8 mouse cellular contexts compared by ENCODE assay signal in the genomic region with DNA sequence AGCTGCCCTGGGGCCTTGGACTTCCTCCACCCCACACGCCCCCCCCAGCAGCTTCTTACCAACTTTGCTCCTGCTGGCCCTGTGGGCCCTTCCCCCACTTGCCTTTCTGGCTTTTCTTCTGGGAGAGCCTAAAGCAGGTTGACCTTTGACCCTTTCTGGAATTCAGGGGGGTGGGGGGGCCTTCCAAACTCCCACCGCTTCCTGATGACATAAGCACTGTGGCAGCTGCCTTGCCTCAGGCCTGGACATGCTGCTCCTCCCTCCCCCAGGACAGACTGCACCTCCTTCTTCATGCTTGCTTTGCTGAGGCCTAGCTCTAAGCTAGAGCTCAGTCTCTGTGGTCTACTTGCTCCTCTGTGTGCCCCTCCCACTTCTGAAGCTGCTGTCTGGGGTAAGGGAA. TPM values are rescaled to one million over a fixed set of nuclear protein-coding genes. Genes with fewer than 3 reads are reported as not detected.
DNase-seq lines count a peak whose midpoint lies in the region; ATAC-seq lines count a peak whose summit lies in the region.

No protein-coding gene starts in this region.

- H3K4me3 ChIP-seq in midbrain, embryonic 11.5 days (ENCODE audit: low read depth, low read length) = no peak overlapping the region
- H3K4me3 ChIP-seq in midbrain, embryonic 16.5 days (ENCODE audit: low read depth, low read length) = no peak overlapping the region
- no peak overlapping the region; the same call in 1 of the 2 replicates for H3K4me3 ChIP-seq in embryonic facial prominence, embryonic 15.5 days (replicated peaks)
- H3K4me3 ChIP-seq in kidney, embryonic 14.5 days (ENCODE audit: low read length) = no peak overlapping the region

- H3K4me2 ChIP-seq in midbrain, embryonic 11.5 days = no peak overlapping the region
- H3K4me2 ChIP-seq in midbrain, embryonic 16.5 days (ENCODE audit: low read length) = no peak overlapping the region
- no peak overlapping the region for H3K4me2 ChIP-seq in embryonic facial prominence, embryonic 15.5 days (replicated peaks)
- H3K4me2 ChIP-seq in kidney, embryonic 14.5 days (replicated peaks; ENCODE audit: low read depth, low read length) = peak overlapping the region; percentile 21

- ATAC-seq in midbrain, embryonic 11.5 days (ENCODE audit: low FRiP score) = no peak
- ATAC-seq in midbrain, embryonic 16.5 days = no peak
- no peak for ATAC-seq in embryonic facial prominence, embryonic 15.5 days (ENCODE audit: insufficient number of reproducible peaks, low FRiP score, low TSS enrichment, low read depth)
- ATAC-seq in kidney, embryonic 14.5 days (ENCODE audit: low FRiP score, low TSS enrichment) = peak; percentile 76

- WGBS in midbrain, embryonic 11.5 days = 12% methylated on average over 2 of the region's 2 CpGs
- 34% methylated on average over 2 of the region's 2 CpGs for WGBS in midbrain, embryonic 16.5 days
- 30% methylated on average over 2 of the region's 2 CpGs for WGBS in embryonic facial prominence, embryonic 15.5 days
- 46% methylated on average over 2 of the region's 2 CpGs for WGBS in kidney, embryonic 14.5 days

- no peaks in the 10 kb centered on the region for H3K27me3 ChIP-seq in midbrain, embryonic 11.5 days (ENCODE audit: control insufficient read depth, insufficient read depth, low read length)
- H3K27me3 ChIP-seq in midbrain, embryonic 16.5 days (ENCODE audit: control insufficient read depth, insufficient read depth, low read depth, low read length) = no peaks in the 10 kb centered on the region
- no peaks in the 10 kb centered on the region for H3K27me3 ChIP-seq in embryonic facial prominence, embryonic 15.5 days
- H3K27me3 ChIP-seq in kidney, embryonic 14.5 days (ENCODE audit: control insufficient read depth, insufficient read depth, low read length) = no peaks in the 10 kb centered on the region

- H3K9me3 ChIP-seq in midbrain, embryonic 11.5 days (ENCODE audit: control insufficient read depth, low read length) = no peaks in the 10 kb centered on the region; the same call in 1 of the 2 replicates
- no peaks in the 10 kb centered on the region for H3K9me3 ChIP-seq in midbrain, embryonic 16.5 days (replicated peaks; ENCODE audit: control insufficient read depth, low read length, poor library complexity, severe bottlenecking)
- peaks cover 5% of the 10 kb centered on the region; the same call in 1 of the 2 replicates for H3K9me3 ChIP-seq in embryonic facial prominence, embryonic 15.5 days (replicated peaks)
- peaks cover 4% of the 10 kb centered on the region; the same call in 1 of the 2 replicates for H3K9me3 ChIP-seq in kidney, embryonic 14.5 days (ENCODE audit: control insufficient read depth, low read length)

- peak overlapping the region; percentile 36; the same call in 1 of the 2 replicates for H3K27ac ChIP-seq in midbrain, embryonic 11.5 days (ENCODE audit: low read depth, low read length)
- no peak overlapping the region for H3K27ac ChIP-seq in midbrain, embryonic 16.5 days (ENCODE audit: low read length)
- peak overlapping the region; percentile 73 for H3K27ac ChIP-seq in embryonic facial prominence, embryonic 15.5 days (replicated peaks)
- peak overlapping the region; percentile 100 for H3K27ac ChIP-seq in kidney, embryonic 14.5 days (ENCODE audit: low read depth, low read length)

- DNase-seq in midbrain, embryonic 11.5 days (ENCODE audit: low spot score, missing footprints) = no peak
- DNase-seq in neural tube, embryonic 10.5 days (ENCODE audit: extremely low spot score, low spot score) = peak; percentile 73
- DNase-seq in cerebellum, postnatal 36 days = no peak
- no peak for DNase-seq in frontal cortex, adult 2 months (ENCODE audit: extremely low spot score in 1 of 2, low spot score in 1 of 2)
- no peak for DNase-seq in cerebellum, postnatal 25 days

- peak overlapping the region; percentile 30 for H3K9ac ChIP-seq in midbrain, embryonic 11.5 days (ENCODE audit: low read length)
- H3K9ac ChIP-seq in midbrain, embryonic 16.5 days (ENCODE audit: low read depth, low read length) = no peak overlapping the region
- H3K9ac ChIP-seq in embryonic facial prominence, embryonic 15.5 days = peak overlapping the region; percentile 23; the same call in 1 of the 2 replicates
- peak overlapping the region; percentile 42 for H3K9ac ChIP-seq in kidney, embryonic 14.5 days (ENCODE audit: low read depth, low read length)

- peaks cover 49% of the 10 kb centered on the region for H3K4me1 ChIP-seq in midbrain, embryonic 11.5 days (ENCODE audit: control insufficient read depth, insufficient read depth, low read length)
- H3K4me1 ChIP-seq in midbrain, embryonic 16.5 days (ENCODE audit: control insufficient read depth, insufficient read depth, low read length) = peaks cover 31% of the 10 kb centered on the region
- H3K4me1 ChIP-seq in embryonic facial prominence, embryonic 15.5 days = peaks cover 58% of the 10 kb centered on the region
- peaks cover 54% of the 10 kb centered on the region for H3K4me1 ChIP-seq in kidney, embryonic 14.5 days (ENCODE audit: control insufficient read depth, insufficient read depth, low read length)

- H3K36me3 ChIP-seq in midbrain, embryonic 11.5 days (ENCODE audit: control insufficient read depth, insufficient read depth, low read length) = peaks cover 14% of the 10 kb centered on the region
- peaks cover 4% of the 10 kb centered on the region for H3K36me3 ChIP-seq in midbrain, embryonic 16.5 days (ENCODE audit: control insufficient read depth, insufficient read depth, low read length)
- H3K36me3 ChIP-seq in embryonic facial prominence, embryonic 15.5 days = peaks cover 37% of the 10 kb centered on the region
- H3K36me3 ChIP-seq in kidney, embryonic 14.5 days (ENCODE audit: control insufficient read depth, insufficient read depth, low read length) = peaks cover 57% of the 10 kb centered on the region

RNA-seq across cellular contexts. Expression of gene Ier5l, which starts 28.7 kb away (rescaled TPM):
- 4.9 and 5.0 TPM in 2 replicates for polyA plus RNA-seq in midbrain, embryonic 11.5 days (2014; fragmentation: Nextera tagmentation; extraction: Ambion mirVana)
- polyA plus RNA-seq in midbrain, embryonic 16.5 days (2015; fragmentation: Nextera tagmentation; extraction: Ambion mirVana) = 2.0 TPM in 2 replicates
- polyA plus RNA-seq in embryonic facial prominence, embryonic 15.5 days (2015; fragmentation: Nextera tagmentation; extraction: Ambion mirVana) = 2.2 and 3.0 TPM in 2 replicates
- 5.5 and 7.2 TPM in 2 replicates for polyA plus RNA-seq in kidney, embryonic 14.5 days (2014; fragmentation: Nextera tagmentation; extraction: Ambion mirVana)
- 14.6 and 17.6 TPM in 2 replicates for polyA plus RNA-seq in frontal cortex, adult 2 months (2012; rRNA removed)

RNA-seq across cellular contexts. Expression of gene Ptpa, which starts 29.5 kb away (rescaled TPM):
- polyA plus RNA-seq in midbrain, embryonic 11.5 days (2014; fragmentation: Nextera tagmentation; extraction: Ambion mirVana) = 50.7 and 54.3 TPM in 2 replicates
- polyA plus RNA-seq in midbrain, embryonic 16.5 days (2015; fragmentation: Nextera tagmentation; extraction: Ambion mirVana) = 146 and 156 TPM in 2 replicates
- 146 and 154 TPM in 2 replicates for polyA plus RNA-seq in embryonic facial prominence, embryonic 15.5 days (2015; fragmentation: Nextera tagmentation; extraction: Ambion mirVana)
- 92.3 and 96.0 TPM in 2 replicates for polyA plus RNA-seq in kidney, embryonic 14.5 days (2014; fragmentation: Nextera tagmentation; extraction: Ambion mirVana)
- polyA plus RNA-seq in frontal cortex, adult 2 months (2012; rRNA removed) = 155 and 161 TPM in 2 replicates

RNA-seq across cellular contexts. Expression of gene Crat, which starts 29.7 kb away (rescaled TPM):
- polyA plus RNA-seq in midbrain, embryonic 11.5 days (2014; fragmentation: Nextera tagmentation; extraction: Ambion mirVana) = 23.7 and 24.2 TPM in 2 replicates
- 23.6 and 26.0 TPM in 2 replicates for polyA plus RNA-seq in midbrain, embryonic 16.5 days (2015; fragmentation: Nextera tagmentation; extraction: Ambion mirVana)
- polyA plus RNA-seq in embryonic facial prominence, embryonic 15.5 days (2015; fragmentation: Nextera tagmentation; extraction: Ambion mirVana) = 29.4 and 32.1 TPM in 2 replicates
- 21.4 and 30.6 TPM in 2 replicates for polyA plus RNA-seq in kidney, embryonic 14.5 days (2014; fragmentation: Nextera tagmentation; extraction: Ambion mirVana)
- 46.7 and 53.1 TPM in 2 replicates for polyA plus RNA-seq in frontal cortex, adult 2 months (2012; rRNA removed)

RNA-seq across cellular contexts. Expression of gene Dolpp1, which starts 53.3 kb away (rescaled TPM):
- polyA plus RNA-seq in midbrain, embryonic 11.5 days (2014; fragmentation: Nextera tagmentation; extraction: Ambion mirVana) = 41.1 and 45.8 TPM in 2 replicates
- polyA plus RNA-seq in midbrain, embryonic 16.5 days (2015; fragmentation: Nextera tagmentation; extraction: Ambion mirVana) = 63.6 and 67.8 TPM in 2 replicates
- 34.6 and 34.7 TPM in 2 replicates for polyA plus RNA-seq in embryonic facial prominence, embryonic 15.5 days (2015; fragmentation: Nextera tagmentation; extraction: Ambion mirVana)
- 31.0 and 34.7 TPM in 2 replicates for polyA plus RNA-seq in kidney, embryonic 14.5 days (2014; fragmentation: Nextera tagmentation; extraction: Ambion mirVana)
- 40.2 and 45.8 TPM in 2 replicates for polyA plus RNA-seq in frontal cortex, adult 2 months (2012; rRNA removed)
